Mouse (Mus musculus) fibroblast of lung, adult 2 months (primary cell): Measurements from ENCODE around the gene Aagab.

Source experiments
- DNase-seq: peaks from one replicate; pipeline ENCODE4 v3.0.0-alpha.2; 2011; ENCODE audit warnings: low read depth

Gene Aagab

GRCm38 (mm10) chr9:63606594-63606993 is 4.1 kb downstream of the Aagab start:
- DNase-seq = no peak

GRCm38 (mm10) chr9:63608006-63608405 is 5.5 kb downstream of the Aagab start:
- peak; percentile 82 for DNase-seq

DNA sequence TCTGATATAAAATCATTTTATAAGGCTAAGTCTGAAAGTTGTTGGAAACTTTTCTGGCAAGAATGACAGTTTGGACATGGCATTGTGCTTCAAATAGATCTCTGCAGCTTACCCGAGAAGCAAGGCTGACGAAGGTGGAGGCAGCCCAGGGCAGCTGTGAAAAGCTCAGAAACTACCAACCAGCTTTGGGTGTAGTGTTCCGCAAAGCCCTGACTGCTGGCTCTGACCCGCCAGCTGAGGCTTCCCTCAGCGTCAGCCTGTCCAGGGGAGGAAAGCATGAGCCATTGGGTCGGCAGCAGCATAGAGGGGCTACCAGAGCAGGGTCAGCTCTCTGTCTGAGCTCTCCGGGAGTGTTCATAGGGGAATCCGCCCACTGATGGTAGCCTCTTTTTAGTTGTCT is 6.8 kb downstream of the Aagab start:
- no peak for DNase-seq

DNA sequence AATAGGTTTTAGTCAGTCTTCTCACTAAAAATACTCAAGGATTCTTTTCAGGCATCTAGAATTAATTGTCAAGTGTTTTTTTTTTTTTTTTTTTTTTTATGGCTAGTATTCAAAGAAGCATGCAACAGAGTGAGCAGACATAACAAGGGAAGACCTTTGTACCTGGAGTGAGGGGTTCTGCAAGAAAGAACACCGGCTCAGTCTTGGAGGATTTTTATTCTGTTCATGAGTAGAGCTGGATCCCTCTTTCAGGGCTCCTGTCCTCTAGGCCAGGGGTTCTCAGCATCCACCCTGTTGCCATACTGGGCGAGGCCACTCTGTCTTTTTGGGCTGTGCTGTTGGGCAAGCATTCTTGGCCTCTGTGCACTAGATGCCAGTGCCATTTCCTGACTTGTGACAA is 7.3 kb downstream of the Aagab start:
- no peak for DNase-seq

- DNase-seq = no peak
Observed at GRCm38 (mm10) chr9:63610231-63610630, 7.8 kb downstream of the Aagab start.

GRCm38 (mm10) chr9:63610841-63611366 is 8.4 kb downstream of the Aagab start:
- DNase-seq = peak; percentile 96

DNA sequence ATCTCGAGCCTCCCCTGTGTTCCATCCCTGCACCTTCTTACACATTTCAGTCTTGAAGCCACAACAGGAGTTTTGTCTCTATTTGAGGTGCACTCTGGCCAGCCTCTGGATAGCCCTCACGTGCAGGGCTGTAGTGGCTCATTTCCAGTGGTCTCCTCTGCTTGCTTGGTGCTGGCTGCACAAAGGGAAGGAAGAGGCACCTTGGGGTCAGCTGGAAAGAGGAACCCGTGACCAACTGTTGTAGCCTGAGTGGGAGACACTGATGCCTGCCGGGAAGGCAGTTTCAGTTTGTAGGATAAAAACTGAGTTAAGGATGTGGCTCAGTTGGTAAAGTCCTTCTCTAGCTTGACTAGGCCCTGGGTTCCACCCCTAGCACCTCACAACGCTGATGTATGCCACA is 9.5 kb downstream of the Aagab start:
- no peak for DNase-seq

DNA sequence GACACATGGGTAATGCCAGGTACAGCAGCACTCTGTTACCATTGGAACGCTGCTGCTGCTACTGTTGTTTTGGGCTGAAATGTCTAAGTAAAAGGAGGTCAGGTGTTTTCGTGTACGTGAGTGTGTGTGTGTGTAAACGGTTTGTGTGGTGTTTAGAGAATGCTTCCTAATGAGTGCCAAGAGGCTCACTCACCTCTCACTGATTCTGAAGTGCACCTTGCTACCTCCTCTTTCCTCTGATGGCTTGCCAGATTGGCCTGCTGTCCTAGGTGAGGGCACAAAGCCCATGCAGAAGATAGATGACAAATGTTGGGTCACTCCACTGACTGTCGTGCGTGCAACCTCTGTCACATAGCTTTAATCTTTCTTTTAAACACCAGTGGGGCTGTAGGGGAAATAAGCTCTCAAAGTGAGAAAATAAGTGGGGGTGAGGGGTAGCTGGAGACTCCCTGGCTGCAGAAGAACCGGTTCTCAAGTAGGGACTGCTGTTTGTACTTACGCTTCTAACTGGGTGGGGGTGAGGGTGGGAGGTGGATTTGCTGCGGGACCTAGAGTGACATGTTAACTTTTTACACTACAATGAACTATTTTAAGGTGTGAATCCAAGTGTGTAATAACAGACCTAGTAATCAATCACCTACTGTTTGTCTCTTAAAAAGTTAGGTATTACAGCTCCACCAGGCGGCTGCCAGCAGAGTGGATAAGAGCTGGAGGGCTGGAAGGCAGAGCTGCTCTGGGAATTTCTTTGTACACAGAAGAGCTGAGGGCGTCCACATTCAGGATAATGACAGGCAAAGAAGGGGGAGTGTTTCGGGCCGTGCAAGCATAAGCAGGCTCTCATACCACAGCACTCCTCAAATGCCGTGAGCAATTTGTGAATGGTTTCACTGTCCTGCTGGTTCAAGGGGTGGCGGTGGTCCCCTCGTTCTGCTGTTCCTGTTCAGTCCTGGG is 10.4 kb downstream of the Aagab start:
- no peak for DNase-seq

GRCm38 (mm10) chr9:63613569-63613968 is 11.1 kb downstream of the Aagab start:
- no peak for DNase-seq

DNA sequence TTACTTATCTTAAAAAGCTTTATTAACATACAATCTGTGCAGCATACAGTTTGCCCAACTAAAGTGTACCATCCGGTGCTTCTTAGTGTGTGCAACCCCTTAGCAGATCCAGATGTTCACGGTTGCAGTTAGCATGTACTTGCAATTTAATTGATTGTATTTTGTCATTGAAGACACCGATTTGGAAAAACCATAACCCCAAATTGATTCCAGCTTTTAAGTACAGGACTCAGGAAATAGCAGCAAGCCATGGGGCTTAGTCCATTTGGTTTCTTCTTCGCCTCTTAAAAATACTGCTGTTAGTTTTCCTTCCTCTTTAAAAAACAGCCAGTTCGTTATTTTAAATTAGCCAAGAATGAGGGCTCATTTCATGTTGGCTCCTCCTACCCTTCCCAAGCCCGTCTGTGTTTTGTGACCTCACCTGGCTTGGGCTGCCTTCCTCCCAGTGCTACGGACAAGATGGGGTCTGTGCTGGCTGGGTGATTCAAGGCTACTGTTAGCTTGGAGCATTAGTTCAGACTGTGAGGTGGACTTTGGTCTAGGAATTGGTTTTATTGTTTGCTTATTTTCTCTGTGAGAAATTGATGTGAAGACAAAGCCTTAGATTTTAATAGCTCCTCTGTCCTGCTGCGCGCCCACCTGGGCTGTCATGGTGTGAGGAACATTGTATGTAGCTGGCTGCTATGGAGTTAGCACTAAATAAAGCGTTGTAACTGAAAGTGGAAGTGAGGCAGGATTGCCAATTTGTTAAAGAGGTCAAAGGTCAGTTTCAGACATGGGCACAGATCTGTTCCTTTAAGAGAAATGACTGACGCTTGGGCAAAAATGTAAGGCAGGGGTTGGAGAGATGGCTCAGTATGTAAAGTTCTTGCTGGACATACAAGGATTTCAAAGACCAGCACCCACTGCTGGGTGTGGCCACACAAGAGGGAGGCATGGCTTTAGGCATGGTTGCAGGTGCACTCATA is 11.8 kb downstream of the Aagab start:
- no peak for DNase-seq

- DNase-seq = no peak
Observed at GRCm38 (mm10) chr9:63617967-63618366, 15.5 kb downstream of the Aagab start.

DNA sequence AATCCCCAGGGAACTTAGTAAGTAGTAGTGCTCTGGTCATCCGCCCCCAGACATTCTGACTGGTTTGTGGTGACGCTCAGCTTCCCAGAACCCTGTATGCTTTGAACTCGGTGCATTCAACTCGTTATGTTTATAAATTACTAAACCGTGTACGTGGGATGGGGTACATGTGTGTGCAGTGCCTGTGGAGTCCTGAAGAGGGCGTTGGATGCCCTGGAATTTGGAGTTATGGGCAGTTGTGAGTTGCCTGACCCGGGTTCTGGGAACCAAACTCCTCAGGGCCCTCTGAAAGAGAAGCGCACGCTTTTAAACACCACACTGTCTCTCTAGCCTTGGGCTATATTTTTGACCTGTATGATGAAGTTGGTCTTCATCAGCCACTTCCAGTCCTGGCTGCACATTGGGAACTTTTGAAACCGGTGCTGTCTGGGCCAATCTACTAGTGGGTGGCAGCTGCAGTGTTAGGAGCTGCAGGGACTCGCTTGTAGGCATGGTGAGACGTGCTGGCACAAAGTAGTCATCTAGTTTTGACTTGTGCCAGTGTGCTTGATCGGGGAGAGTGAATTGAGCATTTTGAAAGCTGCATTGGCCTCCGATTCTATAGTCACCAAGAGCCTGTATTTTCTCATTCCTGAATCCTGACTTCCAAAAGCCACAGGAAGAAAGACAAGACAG is 21.6 kb downstream of the Aagab start:
- no peak for DNase-seq

GRCm38 (mm10) chr9:63625090-63625756 is 22.8 kb downstream of the Aagab start:
- DNase-seq = no peak

DNA sequence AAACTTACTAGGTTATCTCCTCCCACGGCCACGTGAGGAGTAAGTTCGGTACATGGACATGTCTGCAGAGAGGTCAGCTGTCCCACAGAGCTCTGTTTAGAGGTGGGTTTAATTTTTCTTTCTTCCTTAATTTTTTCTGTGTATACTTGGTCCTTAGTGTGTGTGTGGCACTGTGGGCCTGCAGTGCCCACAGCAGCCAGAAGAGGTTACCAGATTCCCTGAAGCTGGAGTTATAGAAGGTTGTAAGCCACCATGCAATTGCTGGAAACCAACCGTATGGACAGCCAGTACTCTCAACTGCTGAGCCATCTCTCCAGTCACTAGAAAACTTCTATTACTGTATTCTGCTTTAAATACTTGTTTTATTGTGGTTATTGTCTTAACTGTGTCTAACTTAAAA is 29.6 kb downstream of the Aagab start:
- no peak for DNase-seq

- no peak for DNase-seq
Observed at GRCm38 (mm10) chr9:63632924-63633323, 30.5 kb downstream of the Aagab start.

DNA sequence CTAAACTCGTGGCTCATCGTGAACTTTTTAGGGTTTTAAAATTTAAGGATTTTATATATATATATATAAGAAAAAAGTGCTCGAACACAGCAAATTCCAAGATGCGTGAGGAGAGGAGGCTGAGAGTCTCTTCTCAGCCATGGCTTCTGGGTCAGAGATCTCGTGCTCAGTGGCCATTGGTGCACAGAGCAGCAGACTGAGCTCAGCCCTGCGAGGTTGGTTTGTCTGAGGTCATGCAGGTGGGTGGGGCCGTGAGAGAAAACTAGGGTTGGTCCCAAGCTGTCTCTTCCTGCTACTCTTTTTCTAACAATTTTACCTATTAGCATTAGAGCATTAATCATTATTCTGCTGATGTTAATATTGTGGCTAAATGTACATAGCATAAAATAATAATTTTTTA is 30.9 kb downstream of the Aagab start:
- no peak for DNase-seq

GRCm38 (mm10) chr9:63636113-63636512 is 33.7 kb downstream of the Aagab start:
- DNase-seq = no peak

DNA sequence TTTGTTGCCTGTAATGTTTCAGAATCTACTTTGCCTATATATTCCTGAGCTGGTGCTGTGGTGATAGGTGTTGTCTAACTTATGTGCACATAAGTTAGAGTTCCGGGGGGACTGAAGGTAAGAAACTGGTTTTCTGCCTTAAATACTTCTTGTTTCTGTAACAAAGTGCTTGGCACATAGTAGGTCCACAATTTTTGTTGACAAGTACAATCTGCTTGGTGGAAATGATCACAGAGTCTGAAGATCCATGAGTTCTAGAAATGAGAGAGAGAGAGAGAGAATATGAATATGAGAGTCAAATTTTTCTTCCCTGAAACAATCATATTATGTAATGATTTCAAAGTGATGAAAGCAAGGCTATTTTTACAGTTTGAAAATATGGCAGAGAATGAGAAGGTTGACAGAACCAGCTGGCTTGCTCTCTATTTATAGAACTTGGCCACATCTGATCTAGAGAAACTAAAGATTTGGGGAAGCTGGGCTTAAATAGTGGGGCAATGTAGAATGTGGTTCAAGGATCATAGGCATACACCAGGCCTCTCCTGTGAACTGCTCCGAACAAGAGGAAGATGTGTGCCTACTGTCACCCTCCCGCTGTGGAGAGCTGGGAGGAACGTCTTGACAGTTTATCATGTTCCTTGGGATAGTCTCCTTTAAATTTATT is 39.7 kb downstream of the Aagab start:
- DNase-seq = no peak

DNA sequence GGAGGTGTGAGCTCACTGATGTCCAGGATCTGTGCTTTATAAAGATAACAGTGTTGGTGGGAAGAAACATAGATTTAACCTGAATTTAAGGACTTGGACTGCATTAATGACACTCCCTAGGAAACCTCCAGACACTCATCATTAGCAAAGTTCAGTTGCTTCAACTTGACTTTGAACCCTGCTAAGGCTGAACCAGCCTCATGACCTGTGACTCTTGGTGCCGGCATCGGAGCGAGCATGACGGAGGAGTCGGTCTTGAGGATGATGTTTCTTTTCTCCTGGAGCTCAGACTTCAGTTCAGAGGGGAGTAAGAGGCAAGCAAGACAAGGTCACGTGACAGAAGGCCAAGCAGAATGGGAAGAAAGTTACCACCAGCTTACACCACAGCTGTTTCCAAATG is 41.6 kb downstream of the Aagab start:
- DNase-seq = no peak

DNA sequence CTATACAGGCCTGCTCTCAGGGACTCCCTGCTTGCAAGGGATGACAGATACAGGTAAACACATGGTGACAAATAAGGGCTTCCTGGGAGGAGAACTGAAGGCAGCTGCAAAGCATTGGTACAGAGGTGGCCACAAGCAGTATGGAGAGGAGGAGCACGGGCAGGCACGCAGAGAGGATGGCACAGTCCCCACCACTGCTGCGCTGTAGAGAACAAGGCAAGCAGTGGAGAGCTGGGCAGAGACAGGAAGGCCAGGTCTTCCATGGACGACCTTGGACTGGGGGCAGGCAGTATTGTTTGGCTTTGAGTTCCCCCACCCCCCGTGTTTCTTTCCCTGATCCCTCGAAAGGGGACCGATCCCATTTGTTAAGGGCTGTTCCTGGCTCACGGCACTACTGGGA is 42.6 kb downstream of the Aagab start:
- no peak for DNase-seq
